Mouse (Mus musculus) stomach, embryonic 16.5 days (tissue): ENCODE results near the gene Rufy1. TPM values are rescaled to one million over a fixed set of nuclear protein-coding genes. Genes with fewer than 3 reads are reported as not detected.

Experiments used
- ATAC-seq: fragments of 200-750 bp; cut with Nextera tagmentation; 2 replicates; pipeline ENCODE4 v1.8.0; 2017; ENCODE audit warnings: moderate number of reproducible peaks, moderate TSS enrichment; ENCODE audit not compliant: insufficient read depth, low FRiP score
- H3K27ac ChIP-seq: fragments of 300-500 bp; sonication (generic); 2 replicates; pipeline ENCODE4 v1.5.1; 2014; ENCODE audit warnings: low read length
- H3K27me3 ChIP-seq: fragments of 300-500 bp; sonication (generic); 2 replicates; pipeline ENCODE4 v1.6.1; 2014; ENCODE audit warnings: low read length, control low read depth, mixed read lengths; ENCODE audit not compliant: control insufficient read depth, insufficient read depth
- H3K36me3 ChIP-seq: fragments of 300-500 bp; sonication (generic); 2 replicates; pipeline ENCODE4 v1.6.1; 2014; ENCODE audit warnings: low read length; ENCODE audit not compliant: control insufficient read depth, insufficient read depth
- H3K4me1 ChIP-seq: fragments of 300-500 bp; sonication (generic); 2 replicates; pipeline ENCODE4 v1.6.1; 2014; ENCODE audit warnings: low read length, control low read depth, mixed read lengths; ENCODE audit not compliant: control insufficient read depth, insufficient read depth
- H3K4me2 ChIP-seq: fragments of 300-500 bp; sonication (generic); 2 replicates; pipeline ENCODE4 v1.6.1; 2014; ENCODE audit warnings: low read depth, low read length, mixed read lengths
- H3K4me3 ChIP-seq: fragments of 300-500 bp; sonication (generic); replicated peaks from 2 replicates; pipeline ENCODE4 v1.5.1; 2014; ENCODE audit warnings: mild to moderate bottlenecking, low read length
- H3K9ac ChIP-seq: fragments of 300-500 bp; sonication (generic); 2 replicates; pipeline ENCODE4 v1.6.1; 2014; ENCODE audit warnings: low read length
- H3K9me3 ChIP-seq: fragments of 300-500 bp; sonication (generic); replicated peaks from 2 replicates; pipeline ENCODE4 v1.6.1; 2016; ENCODE audit warnings: low read length, control low read depth; ENCODE audit not compliant: control insufficient read depth
- WGBS: fragments of 180-500 bp; shearing (Covaris S2); extraction: QIAGEN DNeasy Blood & Tissue Kit; methylation state at CpG from one replicate; pipeline ENCODE4 v1.1.7; 2014; 5-methylcytosine and 5-hydroxymethylcytosine counted together
- polyA plus RNA-seq: library from polyadenylated mRNA; unstranded; fragments of >200 nt; fragmentation: Nextera tagmentation; extraction: Ambion mirVana; gene quantifications from 2 replicates; pipeline ENCODE4 v1.2.1, GENCODE M21; 2015

Gene Rufy1
- polyA plus RNA-seq, 1 experiment from 2014 or later, result 19.5 TPM

- ATAC-seq, result no peak
- H3K27ac ChIP-seq, result no peak overlapping the region
These were observed 41.3 kb downstream of the Rufy1 start for GRCm38 (mm10) chr11:50389616-50390015.

DNA sequence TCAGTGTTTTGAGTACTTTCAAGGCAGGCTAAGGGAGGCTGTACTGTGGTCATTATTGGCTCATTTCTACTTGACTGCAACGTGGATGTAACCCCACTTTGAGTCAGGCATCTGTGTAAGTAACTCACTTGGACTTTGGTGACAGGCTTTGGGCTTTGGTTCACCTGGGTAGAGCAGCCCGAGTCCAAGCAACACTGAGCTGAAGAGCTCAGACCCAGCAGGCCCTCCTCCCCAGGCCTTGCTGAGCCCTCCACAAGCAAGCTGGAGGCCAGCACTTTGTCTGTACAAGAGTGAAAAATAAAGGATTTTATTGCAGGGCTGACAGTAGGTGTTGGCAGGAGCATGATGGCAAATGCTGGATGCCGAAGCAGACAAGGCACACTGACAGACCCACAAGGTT, 41.9 kb downstream of the Rufy1 start:
- Histone ChIP-seq H3K9me3 (no peaks in the 10 kb centered on the region), H3K36me3 (peaks cover 24% of the 10 kb centered on the region), H3K4me1 (no peaks in the 10 kb centered on the region), H3K27me3 (no peaks in the 10 kb centered on the region), H3K4me2 (no peak overlapping the region), H3K27ac (no peak overlapping the region), H3K9ac (no peak overlapping the region), H3K4me3 (no peak overlapping the region)
- WGBS, result 69% methylated on average over 3 of the region's 3 CpGs
- ATAC-seq, result no peak

More at GRCm38 (mm10) chr11:50389616-50390015, 41.3 kb downstream of the Rufy1 start:
- Histone ChIP-seq H3K4me3 (no peak overlapping the region), H3K4me1 (no peaks in the 10 kb centered on the region), H3K9ac (no peak overlapping the region), H3K36me3 (peaks cover 22% of the 10 kb centered on the region; the same call in 1 of the 2 replicates), H3K9me3 (no peaks in the 10 kb centered on the region), H3K4me2 (no peak overlapping the region), H3K27me3 (no peaks in the 10 kb centered on the region)
- 70% methylated on average over 5 of the region's 5 CpGs for WGBS

GRCm38 (mm10) chr11:50388217-50388929, 42.6 kb downstream of the Rufy1 start:
- no peak for ATAC-seq
- Histone ChIP-seq H3K36me3 (peaks cover 24% of the 10 kb centered on the region), H3K4me3 (no peak overlapping the region), H3K4me1 (no peaks in the 10 kb centered on the region), H3K9ac (no peak overlapping the region), H3K4me2 (no peak overlapping the region), H3K9me3 (no peaks in the 10 kb centered on the region), H3K27me3 (no peaks in the 10 kb centered on the region), H3K27ac (no peak overlapping the region)
- WGBS, result 88% methylated on average over 3 of the region's 3 CpGs

DNA sequence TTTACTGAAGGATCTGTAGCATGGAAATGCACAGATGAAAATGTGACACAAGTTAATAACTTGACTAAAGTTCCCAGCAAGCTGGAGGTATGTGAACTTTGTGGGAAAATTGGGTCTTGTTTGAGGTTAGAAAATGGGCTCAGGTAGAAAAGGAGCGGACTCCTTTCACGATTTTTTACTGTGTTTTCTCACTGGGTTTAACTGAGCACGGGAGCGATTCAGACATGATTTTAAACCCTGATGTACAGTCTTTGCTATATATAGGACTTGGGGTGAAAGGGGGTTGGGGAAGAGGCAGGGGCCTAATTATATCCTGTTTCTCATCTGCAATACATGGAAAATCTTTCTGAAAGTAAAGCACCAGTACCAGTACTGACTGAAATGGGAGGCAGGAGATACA, 43.2 kb downstream of the Rufy1 start:
- peaks cover 30% of the 10 kb centered on the region for H3K36me3 ChIP-seq
- no peak overlapping the region for H3K9ac ChIP-seq
- no peaks in the 10 kb centered on the region for H3K9me3 ChIP-seq
- H3K4me1 ChIP-seq, result no peaks in the 10 kb centered on the region
- no peaks in the 10 kb centered on the region for H3K27me3 ChIP-seq
- WGBS, result 87% methylated on average over 4 of the region's 4 CpGs
- H3K27ac ChIP-seq, result no peak overlapping the region
- H3K4me2 ChIP-seq, result no peak overlapping the region
- no peak for ATAC-seq
- no peak overlapping the region for H3K4me3 ChIP-seq

DNA sequence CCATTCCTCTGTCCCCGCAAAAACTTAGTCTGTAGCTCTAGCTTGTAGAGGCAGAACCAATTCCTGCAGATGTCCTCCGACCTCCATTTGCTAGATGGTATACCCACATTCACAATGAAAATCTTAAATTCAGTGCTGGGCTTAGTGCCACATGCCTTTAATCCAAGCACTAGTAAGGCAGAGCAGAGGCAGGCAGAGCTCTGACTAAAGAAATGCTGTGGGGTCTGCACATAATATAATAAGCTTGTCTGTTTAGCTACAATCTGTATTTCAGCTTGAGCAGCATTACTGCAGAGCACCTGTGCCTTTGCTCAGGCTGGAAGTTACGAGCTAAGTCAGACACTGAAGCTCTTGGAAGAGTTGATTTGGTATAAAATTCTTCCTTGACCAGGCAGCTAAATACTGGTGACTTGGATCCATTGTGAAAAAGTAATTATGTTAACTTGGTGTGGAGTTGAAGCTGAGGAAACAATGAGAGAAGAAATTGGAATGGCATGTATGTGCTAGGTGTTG, 43.7 kb downstream of the Rufy1 start:
- Histone ChIP-seq H3K27me3 (no peaks in the 10 kb centered on the region), H3K4me3 (no peak overlapping the region), H3K9me3 (no peaks in the 10 kb centered on the region), H3K9ac (no peak overlapping the region), H3K4me2 (no peak overlapping the region), H3K27ac (no peak overlapping the region), H3K36me3 (peaks cover 34% of the 10 kb centered on the region), H3K4me1 (no peaks in the 10 kb centered on the region; the same call in 1 of the 2 replicates)
- 77% methylated on average over 3 of the region's 3 CpGs for WGBS
- ATAC-seq, result no peak

GRCm38 (mm10) chr11:50381311-50381710, 49.6 kb downstream of the Rufy1 start:
- no peak for ATAC-seq
- Histone ChIP-seq H3K9ac (no peak overlapping the region), H3K4me1 (peaks cover 19% of the 10 kb centered on the region), H3K4me3 (peak overlapping the region; percentile 23; the same call in 1 of the 2 replicates), H3K27ac (no peak overlapping the region), H3K9me3 (no peaks in the 10 kb centered on the region), H3K36me3 (peaks cover 32% of the 10 kb centered on the region), H3K27me3 (no peaks in the 10 kb centered on the region), H3K4me2 (peak overlapping the region; percentile 51)
- WGBS, result 15% methylated on average over 4 of the region's 4 CpGs

DNA sequence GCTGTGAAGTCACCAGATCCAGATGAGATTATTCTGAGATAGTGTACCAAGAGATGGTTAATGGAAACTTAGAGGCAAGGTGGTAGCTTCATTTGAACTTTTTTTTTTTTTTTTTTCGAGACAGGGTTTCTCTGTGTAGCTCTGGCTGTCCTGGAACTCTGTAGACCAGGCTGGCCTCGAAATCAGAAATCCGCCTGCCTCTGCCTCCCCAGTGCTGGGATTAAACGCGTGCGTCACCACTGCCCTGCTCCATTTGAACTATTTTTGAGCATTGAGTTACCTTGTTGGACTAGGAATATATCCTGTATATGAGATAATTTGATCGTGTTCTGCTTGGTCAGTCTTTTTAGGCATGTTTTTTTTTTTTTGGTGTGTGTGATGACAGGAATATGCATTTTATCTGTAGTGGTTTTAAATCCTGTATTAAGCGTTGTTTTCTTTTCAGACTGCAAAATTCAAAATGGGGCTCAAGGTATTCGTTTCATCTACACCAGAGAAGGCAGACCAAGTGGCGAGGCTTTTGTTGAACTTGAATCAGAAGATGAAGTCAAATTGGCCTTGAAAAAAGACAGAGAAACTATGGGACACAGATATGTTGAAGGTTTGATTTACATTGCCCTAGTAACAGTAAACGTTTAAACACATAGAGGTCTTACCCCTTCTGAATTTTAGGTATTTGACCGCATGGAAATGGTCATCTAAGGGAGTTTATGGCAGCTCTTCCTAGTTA, 51.7 kb downstream of the Rufy1 start:
- Histone ChIP-seq H3K36me3 (peaks cover 21% of the 10 kb centered on the region), H3K4me2 (peak overlapping the region; percentile 98), H3K27me3 (no peaks in the 10 kb centered on the region), H3K4me1 (peaks cover 22% of the 10 kb centered on the region), H3K4me3 (peak overlapping the region; percentile 80), H3K9ac (peak overlapping the region; percentile 98), H3K27ac (no peak overlapping the region; the same call in 1 of the 2 replicates), H3K9me3 (no peaks in the 10 kb centered on the region)
- ATAC-seq, result no peak
- 46% methylated on average over 12 of the region's 12 CpGs for WGBS

- Histone ChIP-seq H3K36me3 (peaks cover 19% of the 10 kb centered on the region), H3K4me3 (peak overlapping the region; percentile 80), H3K27ac (peak overlapping the region; percentile 100), H3K9ac (peak overlapping the region; percentile 98), H3K9me3 (no peaks in the 10 kb centered on the region), H3K4me2 (peak overlapping the region; percentile 98), H3K27me3 (no peaks in the 10 kb centered on the region), H3K4me1 (peaks cover 22% of the 10 kb centered on the region)
- under 1% methylated on average over 71 of the region's 71 CpGs for WGBS
- peak; percentile 78 for ATAC-seq
These were observed 52.8 kb downstream of the Rufy1 start for GRCm38 (mm10) chr11:50377892-50378684.
